Mouse (Mus musculus): ENCODE measurements around the gene Pcx.

Gene Pcx

GRCm38 (mm10) chr19:4624006-4624405 lies 113.7 kb downstream of the Pcx start:
- no peak for DNase-seq

- DNase-seq = no peak
Observed at GRCm38 (mm10) chr19:4624406-4625178, 114.3 kb downstream of the Pcx start.

- peak; percentile 92 to 95 for DNase-seq
Observed at GRCm38 (mm10) chr19:4625179-4625828, 115.0 kb downstream of the Pcx start, which contains the start of gene Rce1. Rce1 (minus strand) TSS chr19:4625641.

GRCm38 (mm10) chr19:4625829-4626535 lies 115.7 kb downstream of the Pcx start:
- DNase-seq = peak in 1 of 2 experiments; percentile 58

GRCm38 (mm10) chr19:4628819-4629218 lies 118.5 kb downstream of the Pcx start:
- peak; percentile 87 to 91 for DNase-seq

- no peak for DNase-seq
Observed at GRCm38 (mm10) chr19:4635986-4636385, 125.7 kb downstream of the Pcx start.

GRCm38 (mm10) chr19:4644271-4644670 lies 134.0 kb downstream of the Pcx start:
- DNase-seq = peak; percentile 73 to 82

GRCm38 (mm10) chr19:4646917-4647492 lies 136.7 kb downstream of the Pcx start:
- DNase-seq = no peak

- DNase-seq = peak; percentile 58 to 70
Observed at GRCm38 (mm10) chr19:4658156-4658555, 147.9 kb downstream of the Pcx start.

- DNase-seq = no peak
Observed at GRCm38 (mm10) chr19:4666815-4667214, 156.5 kb downstream of the Pcx start.

- DNase-seq = no peak
Observed at GRCm38 (mm10) chr19:4670776-4671175, 160.5 kb downstream of the Pcx start.

All from cerebellum, postnatal 14 days (tissue).